In the genomic region with DNA sequence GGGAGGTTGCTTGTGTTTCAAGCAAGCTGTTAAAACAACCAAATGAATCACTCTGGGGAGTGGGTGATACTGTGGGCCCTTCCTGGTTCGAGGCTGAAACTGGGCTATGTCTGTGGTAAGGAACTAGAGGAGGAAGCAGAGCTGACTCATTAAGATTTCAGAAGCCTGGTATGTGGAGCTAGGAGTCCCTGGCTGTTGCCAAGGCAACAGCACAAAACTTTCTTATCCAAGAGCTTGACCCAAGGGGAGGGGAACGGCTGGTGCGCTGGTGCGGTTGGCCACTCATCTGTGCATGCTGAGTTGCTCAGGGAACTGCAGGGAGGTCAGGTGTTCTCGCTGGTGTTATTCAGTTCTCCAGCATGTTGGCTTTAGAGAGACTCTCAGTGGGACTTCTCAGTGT, we compare ENCODE assay signal across 8 mouse cellular contexts. TPM values are rescaled to one million over a fixed set of nuclear protein-coding genes. Genes with fewer than 3 reads are reported as not detected.
DNase-seq lines count a peak whose midpoint lies in the region; ATAC-seq and TF ChIP-seq lines count a peak whose summit lies in the region.

No protein-coding gene starts in this region.

- H3K4me2 ChIP-seq in hindbrain, embryonic 11.5 days (replicated peaks; ENCODE audit: low read depth, low read length): no peak overlapping the region
- H3K4me2 ChIP-seq in hindbrain, embryonic 12.5 days (replicated peaks): no peak overlapping the region
- H3K4me2 ChIP-seq in forebrain, embryonic 14.5 days (ENCODE audit: low read length): no peak overlapping the region
- no peak overlapping the region for H3K4me2 ChIP-seq in liver, embryonic 14.5 days (ENCODE audit: low read depth)

- TF ChIP-seq CTCF in liver, embryonic 14.5 days (IDR thresholded peaks at IDR 0.05; ENCODE audit: low read depth): no peak

- peak; percentile 48 for DNase-seq in hindbrain, embryonic 11.5 days (ENCODE audit: low spot score)
- DNase-seq in NIH3T3 (ENCODE audit: low read depth): peak; percentile 95
- peak; percentile 55 for DNase-seq in forebrain, embryonic 14.5 days (ENCODE audit: low spot score)
- DNase-seq in liver, embryonic 14.5 days (ENCODE audit: low read depth in 3 of 3, low spot score in 3 of 3): peak in 1 of 3 experiments; percentile 59
- DNase-seq in layer of hippocampus, adult 8-10 months (ENCODE audit: low spot score in 2 of 2): no peak
- DNase-seq in urinary bladder, postnatal 4 days (ENCODE audit: low spot score in 2 of 2): no peak

- no peak for TF ChIP-seq EP300 in liver, embryonic 14.5 days (IDR thresholded peaks at IDR 0.05; ENCODE audit: low read depth)

- H3K27ac ChIP-seq in hindbrain, embryonic 11.5 days (ENCODE audit: low read depth, low read length): no peak overlapping the region
- no peak overlapping the region for H3K27ac ChIP-seq in hindbrain, embryonic 12.5 days
- H3K27ac ChIP-seq in forebrain, embryonic 14.5 days (ENCODE audit: low read depth, low read length): no peak overlapping the region
- H3K27ac ChIP-seq in liver, embryonic 14.5 days: no peak overlapping the region

- H3K4me3 ChIP-seq in hindbrain, embryonic 11.5 days (ENCODE audit: low read depth, low read length): no peak overlapping the region
- no peak overlapping the region for H3K4me3 ChIP-seq in hindbrain, embryonic 12.5 days
- no peak overlapping the region for H3K4me3 ChIP-seq in forebrain, embryonic 14.5 days (ENCODE audit: low read depth, low read length)
- H3K4me3 ChIP-seq in liver, embryonic 14.5 days (ENCODE audit: insufficient read depth in 1 of 2, low read depth in 2 of 2, low read length in 2 of 2): no peak overlapping the region

- WGBS in hindbrain, embryonic 11.5 days: 13% methylated on average over 5 of the region's 5 CpGs
- WGBS in hindbrain, embryonic 12.5 days: 9% methylated on average over 5 of the region's 5 CpGs
- 9% methylated on average over 5 of the region's 5 CpGs for WGBS in forebrain, embryonic 14.5 days
- 10% methylated on average over 5 of the region's 5 CpGs for WGBS in liver, embryonic 14.5 days (ENCODE audit: insufficient replicate concordance)

- no peak overlapping the region for H3K9ac ChIP-seq in hindbrain, embryonic 11.5 days (ENCODE audit: low read depth, low read length)
- no peak overlapping the region for H3K9ac ChIP-seq in hindbrain, embryonic 12.5 days
- no peak overlapping the region for H3K9ac ChIP-seq in forebrain, embryonic 14.5 days (ENCODE audit: low read length)
- H3K9ac ChIP-seq in liver, embryonic 14.5 days (replicated peaks): no peak overlapping the region

- H3K36me3 ChIP-seq in hindbrain, embryonic 11.5 days (ENCODE audit: control insufficient read depth, insufficient read depth, low read length): no peaks in the 10 kb centered on the region
- H3K36me3 ChIP-seq in hindbrain, embryonic 12.5 days: no peaks in the 10 kb centered on the region
- H3K36me3 ChIP-seq in forebrain, embryonic 14.5 days (ENCODE audit: control insufficient read depth, insufficient read depth, low read length): no peaks in the 10 kb centered on the region
- H3K36me3 ChIP-seq in liver, embryonic 14.5 days (replicated peaks; ENCODE audit: control insufficient read depth, insufficient read depth, low read depth): no peaks in the 10 kb centered on the region

- H3K9me3 ChIP-seq in hindbrain, embryonic 11.5 days (ENCODE audit: control insufficient read depth, low read length): no peaks in the 10 kb centered on the region
- H3K9me3 ChIP-seq in hindbrain, embryonic 12.5 days (replicated peaks): no peaks in the 10 kb centered on the region
- H3K9me3 ChIP-seq in forebrain, embryonic 14.5 days (replicated peaks; ENCODE audit: control insufficient read depth, low read length): no peaks in the 10 kb centered on the region
- H3K9me3 ChIP-seq in liver, embryonic 14.5 days (ENCODE audit: control insufficient read depth, low read length): no peaks in the 10 kb centered on the region

- no peaks in the 10 kb centered on the region for H3K27me3 ChIP-seq in hindbrain, embryonic 11.5 days (ENCODE audit: control insufficient read depth, insufficient read depth, low read length)
- H3K27me3 ChIP-seq in hindbrain, embryonic 12.5 days: peaks cover 2% of the 10 kb centered on the region; the same call in 1 of the 2 replicates
- H3K27me3 ChIP-seq in forebrain, embryonic 14.5 days (replicated peaks; ENCODE audit: control insufficient read depth, insufficient read depth, low read length): no peaks in the 10 kb centered on the region
- no peaks in the 10 kb centered on the region for H3K27me3 ChIP-seq in liver, embryonic 14.5 days (ENCODE audit: control insufficient read depth, insufficient read depth, low read length)

- no peaks in the 10 kb centered on the region for H3K4me1 ChIP-seq in hindbrain, embryonic 11.5 days (replicated peaks; ENCODE audit: control insufficient read depth, insufficient read depth, low read length)
- H3K4me1 ChIP-seq in hindbrain, embryonic 12.5 days: peaks cover 5% of the 10 kb centered on the region
- H3K4me1 ChIP-seq in forebrain, embryonic 14.5 days (ENCODE audit: control insufficient read depth, insufficient read depth, low read length): no peaks in the 10 kb centered on the region
- H3K4me1 ChIP-seq in liver, embryonic 14.5 days (replicated peaks; ENCODE audit: control insufficient read depth in 2 of 2, insufficient read depth in 2 of 2, low read length in 1 of 2): peaks cover 3 to 18% of the 10 kb centered on the region in 2 experiments

- no peak for ATAC-seq in hindbrain, embryonic 11.5 days (ENCODE audit: low FRiP score)
- ATAC-seq in hindbrain, embryonic 12.5 days (ENCODE audit: low FRiP score): no peak
- no peak for ATAC-seq in forebrain, embryonic 14.5 days
- peak; percentile 37; the same call in 1 of the 2 replicates for ATAC-seq in liver, embryonic 14.5 days (ENCODE audit: insufficient read depth)
- ATAC-seq in neutrophil, adult 5-6 weeks (ENCODE audit: extremely low read depth, insufficient number of reproducible peaks, low FRiP score, poor library complexity, severe bottlenecking): peak; percentile 74

RNA-seq across cellular contexts. Expression of a gene that starts 18.5 kb away (rescaled TPM):
- 128 and 136 TPM in 2 replicates for polyA plus RNA-seq in hindbrain, embryonic 11.5 days (2014; fragmentation: Nextera tagmentation; extraction: Ambion mirVana)
- polyA plus RNA-seq in hindbrain, embryonic 12.5 days (2016; fragmentation: Nextera tagmentation; extraction: Ambion mirVana): 123 and 126 TPM in 2 replicates
- polyA plus RNA-seq in forebrain, embryonic 14.5 days (2014; fragmentation: Nextera tagmentation; extraction: Ambion mirVana): 137 and 140 TPM in 2 replicates
- polyA plus RNA-seq in liver, embryonic 14.5 days (2012; rRNA removed): 18.8 and 24.0 TPM in 2 replicates
- polyA plus RNA-seq in liver, embryonic 14.5 days (2014; fragmentation: Nextera tagmentation; extraction: Ambion mirVana): 37.5 and 41.6 TPM in 2 replicates
- 114 and 133 TPM in 2 replicates for total RNA-seq in neutrophil, adult 5-6 weeks (2017)
- total RNA-seq in layer of hippocampus, adult 8-10 months (2022): 100 to 1,000 TPM; 102 to 118 (median 110) TPM

Comparison
In these comparisons a context has a peak if more than half of its experiments do, and no peak if none do; other contexts are left out.
1. ATAC-seq: peak in liver, embryonic 14.5 days (single experiment) and neutrophil, adult 5-6 weeks (single experiment); none in hindbrain, embryonic 11.5 days (single experiment), hindbrain, embryonic 12.5 days (single experiment) and forebrain, embryonic 14.5 days (single experiment).
2. DNase-seq: peak in hindbrain, embryonic 11.5 days (single experiment), NIH3T3 (single experiment) and forebrain, embryonic 14.5 days (single experiment); none in layer of hippocampus, adult 8-10 months (0 of 2) and urinary bladder, postnatal 4 days (0 of 2).